In the genomic region with DNA sequence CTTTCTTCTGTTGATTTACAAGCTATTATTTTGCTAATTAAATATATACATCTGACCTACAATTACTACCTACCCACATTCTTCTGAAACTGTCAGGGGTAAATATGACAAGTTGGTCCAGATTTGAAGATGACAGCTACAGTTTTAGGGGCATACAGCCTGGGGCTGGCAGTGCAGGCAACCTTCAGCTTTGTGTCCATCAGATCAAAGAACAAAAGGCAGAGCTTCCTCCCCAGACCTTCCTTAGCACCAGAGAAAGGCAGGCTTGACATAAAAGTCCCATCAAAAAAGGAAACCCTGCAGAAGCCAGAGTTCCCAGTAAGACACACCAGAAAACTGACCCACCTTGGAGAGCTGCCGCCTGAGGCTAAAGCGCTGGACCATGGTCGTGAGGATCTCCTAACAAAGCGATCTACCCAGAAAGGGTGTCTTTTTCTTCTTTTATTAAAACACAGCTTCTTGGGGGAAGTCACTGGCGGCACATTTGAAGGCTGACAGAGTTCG, we compare ENCODE assay signal across 8 mouse cellular contexts.
DNase-seq lines count a peak whose midpoint lies in the region; ATAC-seq and TF ChIP-seq lines count a peak whose summit lies in the region.

No protein-coding gene starts in this region.

- no peak for DNase-seq in liver, adult 2 months (ENCODE audit: extremely low read depth, low read depth, low spot score)
- no peak for DNase-seq in liver
- peak; percentile 5 for DNase-seq in naive thymus-derived CD4-positive, alpha-beta T cell, adult 2 months (ENCODE audit: low read depth)
- DNase-seq in ovary, postnatal 36 days (ENCODE audit: low spot score), result no peak
- DNase-seq in left cerebral cortex, postnatal 36 days (ENCODE audit: low spot score in 2 of 2), result no peak
- no peak for DNase-seq in left cerebral cortex, postnatal 14 days (ENCODE audit: low spot score in 2 of 2)

- H3K4me2 ChIP-seq in embryonic facial prominence, embryonic 13.5 days, result peak overlapping the region; percentile 89
- peak overlapping the region; percentile 91 for H3K4me2 ChIP-seq in intestine, embryonic 15.5 days (replicated peaks)

- no peak for TF ChIP-seq POLR2A in liver, adult 2 months (IDR thresholded peaks at IDR 0.05; ENCODE audit: extremely low read depth, insufficient read depth, low read length)

- no peak for TF ChIP-seq CTCF in liver, adult 2 months (IDR thresholded peaks at IDR 0.05; ENCODE audit: low read depth, low read length)

- H3K36me3 ChIP-seq in liver, adult 2 months (ENCODE audit: control insufficient read depth, insufficient read depth, low read length), result no peaks in the 10 kb centered on the region
- no peaks in the 10 kb centered on the region for H3K36me3 ChIP-seq in embryonic facial prominence, embryonic 13.5 days
- H3K36me3 ChIP-seq in intestine, embryonic 15.5 days, result no peaks in the 10 kb centered on the region

- no peak overlapping the region for H3K27ac ChIP-seq in liver, adult 2 months (replicated peaks; ENCODE audit: insufficient read depth, low read depth, low read length)
- peak overlapping the region; percentile 39 for H3K27ac ChIP-seq in embryonic facial prominence, embryonic 13.5 days
- peak overlapping the region; percentile 68; the same call in 1 of the 2 replicates for H3K27ac ChIP-seq in intestine, embryonic 15.5 days

- H3K9me3 ChIP-seq in embryonic facial prominence, embryonic 13.5 days, result no peaks in the 10 kb centered on the region
- no peaks in the 10 kb centered on the region for H3K9me3 ChIP-seq in intestine, embryonic 15.5 days

- intact Hi-C loops in left cerebral cortex, postnatal 36 days (cut with DNase I), result no loop called here
- intact Hi-C loops in left cerebral cortex, postnatal 14 days (cut with DNase I), result no loop called here

- peak overlapping the region; percentile 53 for H3K4me3 ChIP-seq in liver, adult 2 months (ENCODE audit: insufficient read depth, low read depth, low read length)
- peak overlapping the region; percentile 53 for H3K4me3 ChIP-seq in embryonic facial prominence, embryonic 13.5 days
- H3K4me3 ChIP-seq in intestine, embryonic 15.5 days (replicated peaks), result peak overlapping the region; percentile 50

- H3K9ac ChIP-seq in liver, adult 2 months (ENCODE audit: low read depth, low read length), result no peak overlapping the region; the same call in 1 of the 2 replicates
- H3K9ac ChIP-seq in embryonic facial prominence, embryonic 13.5 days, result peak overlapping the region; percentile 72
- H3K9ac ChIP-seq in intestine, embryonic 15.5 days, result peak overlapping the region; percentile 61

- H3K79me2 ChIP-seq in liver, adult 2 months (ENCODE audit: control insufficient read depth, insufficient read depth, low read length), result peaks cover 5% of the 10 kb centered on the region; the same call in 1 of the 2 replicates

- WGBS in liver, adult 2 months, result 68% methylated on average over 6 of the region's 6 CpGs
- WGBS in embryonic facial prominence, embryonic 13.5 days, result 11% methylated on average over 6 of the region's 6 CpGs
- 20% methylated on average over 6 of the region's 6 CpGs for WGBS in intestine, embryonic 15.5 days

- ATAC-seq in embryonic facial prominence, embryonic 13.5 days (ENCODE audit: insufficient number of reproducible peaks, insufficient read depth, low FRiP score, low TSS enrichment, low read depth), result no peak
- peak; percentile 34; the same call in 1 of the 2 replicates for ATAC-seq in intestine, embryonic 15.5 days

- 0 out of 2 replicates have a peak, but pooled peaks cover 1% of the 10 kb centered on the region for H3K4me1 ChIP-seq in liver, adult 2 months (ENCODE audit: control insufficient read depth, insufficient read depth, low read length)
- H3K4me1 ChIP-seq in embryonic facial prominence, embryonic 13.5 days, result peaks cover 13% of the 10 kb centered on the region
- peaks cover 9% of the 10 kb centered on the region; the same call in 1 of the 2 replicates for H3K4me1 ChIP-seq in intestine, embryonic 15.5 days (replicated peaks)

- no peaks in the 10 kb centered on the region for H3K27me3 ChIP-seq in liver, adult 2 months (ENCODE audit: control insufficient read depth, insufficient read depth, low read length)
- H3K27me3 ChIP-seq in embryonic facial prominence, embryonic 13.5 days, result no peaks in the 10 kb centered on the region
- H3K27me3 ChIP-seq in intestine, embryonic 15.5 days (replicated peaks), result no peaks in the 10 kb centered on the region
